Mouse (Mus musculus) neural tube, embryonic 12.5 days (tissue): ENCODE results near the gene Baiap3. TPM values are rescaled to one million over a fixed set of nuclear protein-coding genes. Genes with fewer than 3 reads are reported as not detected.

ENCODE experiments used
- ATAC-seq: fragments of 200-750 bp; cut with Nextera tagmentation; 2 replicates; pipeline ENCODE4 v1.8.0; 2017; ENCODE audit warnings: low read depth, mild to moderate bottlenecking, moderate TSS enrichment, moderate library complexity; ENCODE audit not compliant: low FRiP score
- H3K27ac ChIP-seq: fragments of 300-500 bp; sonication (generic); 2 replicates; pipeline ENCODE4 v1.5.1; 2016
- H3K27me3 ChIP-seq: fragments of 300-500 bp; sonication (generic); replicated peaks from 2 replicates; pipeline ENCODE4 v1.6.1; 2016; ENCODE audit warnings: mild to moderate bottlenecking
- H3K36me3 ChIP-seq: fragments of 300-500 bp; sonication (generic); 2 replicates; pipeline ENCODE4 v1.6.1; 2016; ENCODE audit warnings: mild to moderate bottlenecking
- H3K4me1 ChIP-seq: fragments of 300-500 bp; sonication (generic); 2 replicates; pipeline ENCODE4 v1.6.1; 2016
- H3K4me2 ChIP-seq: fragments of 300-500 bp; sonication (generic); replicated peaks from 2 replicates; pipeline ENCODE4 v1.6.1; 2016; ENCODE audit warnings: mild to moderate bottlenecking
- H3K4me3 ChIP-seq: fragments of 300-500 bp; sonication (generic); 2 replicates; pipeline ENCODE4 v1.5.1; 2016
- H3K9ac ChIP-seq: fragments of 300-500 bp; sonication (generic); 2 replicates; pipeline ENCODE4 v1.6.1; 2016; ENCODE audit warnings: mild to moderate bottlenecking
- H3K9me3 ChIP-seq: fragments of 300-500 bp; sonication (generic); 2 replicates; pipeline ENCODE4 v1.6.1; 2016; ENCODE audit warnings: mild to moderate bottlenecking
- WGBS: fragments of 180-500 bp; shearing (Covaris S2); methylation state at CpG from one replicate; pipeline ENCODE4 v1.1.7; 2016; 5-methylcytosine and 5-hydroxymethylcytosine counted together
- microRNA-seq: library from miRNA; unstranded; fragments of <30 nt; microRNA quantifications from one replicate; pipeline ENCODE4, GENCODE M21; 2017
- polyA plus RNA-seq: library from polyadenylated mRNA; unstranded; fragments of >200 nt; fragmentation: Nextera tagmentation; extraction: Ambion mirVana; gene quantifications from 2 replicates; pipeline ENCODE4 v1.2.1, GENCODE M21; 2016

Baiap3 gene
- polyA plus RNA-seq, 1 experiment from 2014 or later, result 2.3 TPM

DNA sequence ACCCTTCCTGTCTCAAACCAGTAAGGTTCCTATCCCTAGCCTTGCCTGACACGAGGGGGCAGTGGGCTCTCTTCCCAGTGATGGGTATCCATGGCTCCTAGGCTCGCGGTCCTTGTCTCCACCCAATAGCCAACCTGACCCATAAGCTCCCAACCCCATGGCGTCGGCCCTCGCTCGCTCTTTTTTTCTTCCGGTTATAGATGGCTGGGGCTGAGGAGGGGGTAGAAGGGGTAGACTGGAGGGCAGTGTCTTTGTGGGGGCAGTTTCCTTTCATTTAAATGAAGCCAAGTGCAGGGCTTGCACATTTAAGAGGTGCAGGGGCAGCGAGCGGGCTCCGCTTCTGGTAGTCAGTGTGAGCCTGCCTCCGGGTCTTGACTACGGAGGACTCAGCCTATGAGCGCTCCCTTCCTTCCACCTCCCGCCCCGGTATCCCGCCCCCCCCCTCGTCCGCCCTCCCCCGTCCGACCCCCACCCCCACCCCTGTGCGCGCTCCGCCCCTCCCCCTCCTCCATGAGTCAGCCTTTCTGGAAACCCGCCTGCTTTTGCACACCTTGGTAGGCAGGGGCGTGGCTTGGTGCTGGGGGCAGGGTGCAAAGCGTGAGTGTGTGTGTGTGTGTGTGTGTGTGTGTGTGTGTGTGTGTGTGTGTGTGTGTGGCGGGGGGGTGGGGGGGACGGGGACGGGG lies 34.2 kb downstream of the Baiap3 start:
- Histone ChIP-seq H3K27me3 (no peaks in the 10 kb centered on the region), H3K4me2 (peak overlapping the region; percentile 56), H3K4me3 (peak overlapping the region; percentile 34), H3K9ac (peak overlapping the region; percentile 23), H3K9me3 (no peaks in the 10 kb centered on the region), H3K27ac (no peak overlapping the region), H3K36me3 (peaks cover 9% of the 10 kb centered on the region; the same call in 1 of the 2 replicates), H3K4me1 (peaks cover 11% of the 10 kb centered on the region; the same call in 1 of the 2 replicates)
- 2% methylated on average over 27 of the region's 30 CpGs for WGBS
- peak; percentile 76 for ATAC-seq

DNA sequence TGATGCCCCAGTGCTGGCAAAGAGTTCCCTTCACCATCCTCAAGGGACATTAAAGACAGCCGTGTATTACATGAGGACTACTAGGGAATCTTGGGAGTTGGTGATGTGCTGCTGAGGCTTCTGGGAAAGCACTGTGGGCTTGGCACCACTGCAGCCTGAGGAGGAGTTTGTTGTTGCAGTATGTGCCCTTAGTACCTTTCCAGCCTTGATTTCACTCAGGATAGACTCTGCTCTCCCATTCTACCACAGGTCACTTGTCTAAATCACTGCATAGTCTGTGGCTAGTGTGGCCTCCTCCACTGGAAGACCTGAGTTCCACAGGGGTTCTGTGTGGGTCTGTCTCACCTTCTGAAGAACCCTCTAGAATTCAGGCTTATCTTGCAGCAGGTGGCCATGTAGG lies 35.4 kb downstream of the Baiap3 start:
- H3K9ac ChIP-seq, result no peak overlapping the region
- H3K9me3 ChIP-seq, result no peaks in the 10 kb centered on the region
- peaks cover 11% of the 10 kb centered on the region; the same call in 1 of the 2 replicates for H3K36me3 ChIP-seq
- H3K4me1 ChIP-seq, result peaks cover 11% of the 10 kb centered on the region; the same call in 1 of the 2 replicates
- 89% methylated on average over 1 of the region's 1 CpGs for WGBS
- ATAC-seq, result no peak
- no peak overlapping the region for H3K27ac ChIP-seq
- H3K4me2 ChIP-seq, result no peak overlapping the region
- H3K4me3 ChIP-seq, result no peak overlapping the region
- H3K27me3 ChIP-seq, result no peaks in the 10 kb centered on the region

DNA sequence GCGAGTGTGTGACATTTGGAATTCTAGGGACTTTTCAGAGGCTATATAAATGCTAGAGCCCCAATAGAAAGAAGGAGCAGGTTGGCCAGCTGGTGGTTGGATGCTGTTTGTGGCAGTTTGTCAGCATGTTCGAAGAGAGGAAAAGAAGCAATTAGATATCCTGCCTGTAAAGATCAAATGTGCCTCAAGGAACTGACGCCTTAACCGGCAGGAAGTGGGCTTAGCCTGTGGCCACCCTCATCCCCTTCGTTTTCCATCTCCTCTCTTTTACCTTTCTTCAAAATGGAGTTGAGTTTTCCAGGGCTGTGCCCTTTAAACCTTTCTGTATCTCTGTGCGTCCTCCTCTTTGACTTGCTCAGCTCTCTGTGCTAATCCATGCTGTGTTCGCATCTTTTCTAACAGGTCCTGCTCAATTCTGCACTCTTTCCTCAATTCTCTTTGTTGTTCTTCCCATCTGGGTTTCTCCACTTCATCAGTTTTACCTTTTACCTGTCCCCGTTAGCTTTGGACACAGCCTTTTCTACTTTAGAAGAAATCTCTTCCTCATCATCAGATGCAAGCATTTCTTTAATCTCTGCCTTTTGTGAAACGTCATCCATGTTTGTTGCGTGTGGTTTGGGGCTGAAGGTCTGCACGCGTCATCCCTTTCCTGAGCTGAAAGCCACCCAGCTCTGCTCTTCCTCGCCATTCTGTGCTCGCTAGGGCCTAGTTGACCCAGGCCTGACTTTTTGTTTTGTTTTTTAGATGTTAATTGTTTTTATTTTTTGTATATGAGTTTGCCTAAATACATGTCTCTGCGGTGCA lies 36.5 kb downstream of the Baiap3 start:
- H3K4me1 ChIP-seq, result peaks cover 11% of the 10 kb centered on the region; the same call in 1 of the 2 replicates
- H3K9me3 ChIP-seq, result no peaks in the 10 kb centered on the region
- 92% methylated on average over 15 of the region's 15 CpGs for WGBS
- no peak overlapping the region for H3K4me3 ChIP-seq
- H3K27me3 ChIP-seq, result no peaks in the 10 kb centered on the region
- no peak overlapping the region for H3K9ac ChIP-seq
- H3K4me2 ChIP-seq, result no peak overlapping the region
- peaks cover 21% of the 10 kb centered on the region for H3K36me3 ChIP-seq
- H3K27ac ChIP-seq, result no peak overlapping the region
- no peak for ATAC-seq

DNA sequence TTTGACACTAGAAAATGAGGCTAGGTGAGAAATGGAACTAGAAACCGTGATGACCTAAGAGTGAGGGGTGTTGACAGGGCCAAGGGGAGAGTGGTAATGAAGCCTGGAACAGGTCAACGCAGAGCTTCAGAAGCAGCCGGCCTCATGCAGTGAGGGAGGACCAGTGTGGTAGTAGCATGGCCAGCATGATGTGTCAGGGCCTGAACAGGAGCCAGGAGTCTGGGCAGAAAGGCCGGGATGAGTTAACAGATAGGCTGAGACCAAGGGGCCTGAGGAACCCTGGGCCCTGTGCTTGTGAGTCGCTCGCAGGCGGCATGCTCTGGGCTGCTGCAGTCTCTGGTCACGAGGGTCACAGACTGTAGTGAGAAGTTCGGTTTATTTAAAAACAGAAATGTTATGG lies 37.2 kb downstream of the Baiap3 start:
- Histone ChIP-seq H3K4me2 (no peak overlapping the region), H3K9me3 (no peaks in the 10 kb centered on the region), H3K36me3 (peaks cover 28% of the 10 kb centered on the region), H3K4me3 (no peak overlapping the region), H3K9ac (no peak overlapping the region), H3K27me3 (no peaks in the 10 kb centered on the region), H3K27ac (no peak overlapping the region), H3K4me1 (peaks cover 11% of the 10 kb centered on the region; the same call in 1 of the 2 replicates)
- WGBS, result 92% methylated on average over 9 of the region's 9 CpGs
- ATAC-seq, result no peak

DNA sequence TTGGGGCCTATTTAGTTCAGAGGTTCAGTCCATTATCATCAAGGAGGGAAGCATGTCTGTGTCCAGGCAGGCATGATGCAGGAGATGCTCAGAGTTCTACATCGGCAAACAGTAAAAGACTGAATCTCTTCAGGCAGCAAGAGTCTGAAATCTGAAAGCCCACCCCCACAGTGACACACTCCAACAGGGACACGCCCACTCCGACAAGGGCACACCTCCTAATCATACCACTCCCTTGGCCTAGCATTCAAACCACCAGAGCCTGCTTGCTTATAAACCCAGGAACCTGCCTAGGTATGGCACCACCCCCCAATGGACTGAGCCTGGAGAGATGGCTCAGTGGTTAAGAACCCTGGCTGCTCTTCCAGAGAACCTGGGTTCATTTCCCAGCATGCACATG lies 40.7 kb downstream of the Baiap3 start:
- Histone ChIP-seq H3K4me3 (no peak overlapping the region), H3K9ac (no peak overlapping the region), H3K27ac (no peak overlapping the region), H3K9me3 (no peaks in the 10 kb centered on the region), H3K4me1 (no peaks in the 10 kb centered on the region), H3K36me3 (peaks cover 61% of the 10 kb centered on the region), H3K27me3 (no peaks in the 10 kb centered on the region), H3K4me2 (no peak overlapping the region)
- 79% methylated on average over 3 of the region's 3 CpGs for WGBS
- no peak for ATAC-seq

DNA sequence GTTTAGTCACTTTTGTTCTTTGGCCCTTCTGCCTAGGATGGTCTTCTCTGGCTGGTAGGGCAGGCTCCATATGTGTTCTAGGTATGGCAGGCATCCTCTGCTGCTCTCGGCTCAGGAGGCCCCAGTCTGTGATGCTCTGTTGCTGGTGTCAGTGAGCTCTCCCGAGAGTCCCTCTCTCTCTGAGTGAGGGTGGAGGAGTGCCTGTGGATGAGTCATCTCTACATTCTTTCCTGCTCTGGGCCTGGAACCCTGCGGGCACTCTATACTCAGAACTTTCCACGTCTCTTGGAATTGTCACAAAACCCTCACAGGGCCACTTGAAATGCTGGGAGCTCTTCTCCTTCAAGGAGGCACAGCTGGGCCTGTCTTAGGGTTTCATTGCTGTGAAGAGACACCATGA lies 44.5 kb downstream of the Baiap3 start:
- ATAC-seq, result no peak
- 93% methylated on average over 4 of the region's 4 CpGs for WGBS
- no peaks in the 10 kb centered on the region for H3K4me1 ChIP-seq

DNA sequence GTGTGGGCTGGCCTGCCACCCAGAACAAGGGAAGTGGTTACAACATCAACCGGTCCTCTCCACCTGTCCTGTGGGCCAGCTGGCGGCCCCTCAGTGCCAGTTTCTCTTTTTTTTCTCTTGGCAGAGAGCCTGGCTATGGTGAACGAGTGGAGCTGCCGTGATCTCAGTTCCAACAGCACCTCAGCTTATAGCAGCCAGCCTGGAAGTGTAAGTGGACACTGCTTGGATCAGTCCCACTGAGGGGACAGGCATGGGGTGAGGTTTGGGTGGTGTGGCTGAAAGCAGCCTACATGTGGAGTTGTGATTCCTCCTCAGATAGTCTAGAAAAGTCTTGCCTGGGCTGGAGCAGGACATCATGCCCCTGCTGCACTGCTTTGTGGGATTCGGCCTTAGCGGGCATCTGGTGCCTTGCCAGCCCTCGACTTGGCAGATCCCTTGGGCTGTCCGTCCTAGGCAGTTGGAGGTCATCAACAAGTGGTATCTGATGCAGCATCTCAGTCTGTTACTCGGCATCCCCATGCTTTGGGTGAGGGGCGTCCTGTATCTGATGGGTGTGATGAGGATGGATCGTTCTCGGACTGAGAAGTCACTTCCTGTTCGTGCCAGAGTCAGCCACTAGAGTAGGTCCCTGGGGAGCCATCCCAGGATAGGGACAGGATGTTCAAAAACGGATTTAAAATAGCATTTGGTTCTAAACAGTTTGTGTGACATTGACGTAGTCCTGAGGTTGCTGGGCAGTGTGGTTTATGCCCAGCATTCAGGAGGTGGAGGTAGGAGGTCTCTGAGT lies 45.3 kb downstream of the Baiap3 start:
- 90% methylated on average over 15 of the region's 15 CpGs for WGBS
- Histone ChIP-seq H3K4me2 (no peak overlapping the region), H3K4me1 (no peaks in the 10 kb centered on the region), H3K36me3 (peaks cover 86% of the 10 kb centered on the region), H3K9me3 (no peaks in the 10 kb centered on the region), H3K27ac (no peak overlapping the region), H3K27me3 (no peaks in the 10 kb centered on the region), H3K4me3 (no peak overlapping the region), H3K9ac (no peak overlapping the region)
- ATAC-seq, result no peak

More for the DNA sequence above, 44.5 kb downstream of the Baiap3 start:
- peaks cover 82% of the 10 kb centered on the region for H3K36me3 ChIP-seq
- no peaks in the 10 kb centered on the region for H3K27me3 ChIP-seq
- no peak overlapping the region for H3K9ac ChIP-seq
- no peak overlapping the region for H3K4me3 ChIP-seq
- no peak overlapping the region for H3K27ac ChIP-seq
- H3K4me2 ChIP-seq, result no peak overlapping the region
- H3K9me3 ChIP-seq, result no peaks in the 10 kb centered on the region

DNA sequence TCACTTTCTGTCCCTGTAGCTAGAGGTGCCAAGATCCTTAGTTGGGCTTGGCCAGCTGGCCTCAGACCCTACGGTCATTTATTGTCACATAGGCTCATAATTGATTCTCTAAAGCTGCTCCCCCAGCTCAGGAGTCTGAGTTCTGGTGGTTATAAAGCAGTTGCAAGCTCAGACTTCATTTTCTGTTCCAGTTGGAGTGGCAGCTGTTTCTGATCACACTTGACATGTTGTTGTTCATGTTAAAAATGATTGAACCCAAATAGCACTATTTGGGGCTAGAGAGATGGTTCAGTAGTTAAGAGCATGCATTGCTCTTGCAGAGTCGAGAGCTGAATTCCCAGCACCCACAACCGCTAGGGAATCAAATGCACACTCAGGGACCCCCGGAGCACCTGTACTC lies 46.2 kb downstream of the Baiap3 start:
- Histone ChIP-seq H3K4me1 (no peaks in the 10 kb centered on the region), H3K36me3 (peaks cover 89% of the 10 kb centered on the region), H3K9me3 (no peaks in the 10 kb centered on the region), H3K27me3 (no peaks in the 10 kb centered on the region), H3K4me3 (no peak overlapping the region), H3K27ac (no peak overlapping the region), H3K9ac (no peak overlapping the region), H3K4me2 (no peak overlapping the region)
- WGBS, result 94% methylated on average over 4 of the region's 4 CpGs
- ATAC-seq, result no peak

DNA sequence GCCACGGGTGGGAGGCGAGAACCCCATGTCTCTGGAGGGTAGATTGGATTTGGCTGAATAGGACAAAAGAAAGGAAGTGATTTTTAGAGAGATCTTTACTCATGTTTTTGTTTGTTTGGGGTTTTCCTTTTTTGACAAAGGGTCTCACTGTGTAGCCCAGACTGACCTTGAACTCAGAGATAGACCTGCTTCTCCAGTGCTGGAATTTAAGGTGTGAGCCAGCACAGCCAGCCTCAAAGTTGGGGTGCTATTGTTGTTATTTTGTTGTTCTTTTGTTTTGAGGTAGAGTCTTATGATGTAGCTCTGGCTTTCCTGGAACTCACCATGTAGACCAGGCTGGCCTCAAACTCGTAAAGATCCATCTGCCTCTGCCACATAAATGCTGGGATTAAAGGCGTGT lies 53.8 kb downstream of the Baiap3 start:
- H3K4me1 ChIP-seq, result no peaks in the 10 kb centered on the region
- peaks cover 52% of the 10 kb centered on the region for H3K36me3 ChIP-seq
- no peak overlapping the region for H3K4me2 ChIP-seq
- no peaks in the 10 kb centered on the region for H3K9me3 ChIP-seq
- no peaks in the 10 kb centered on the region for H3K27me3 ChIP-seq
- no peak overlapping the region for H3K4me3 ChIP-seq
- H3K27ac ChIP-seq, result no peak overlapping the region
- ATAC-seq, result no peak
- WGBS, result 96% methylated on average over 4 of the region's 4 CpGs
- no peak overlapping the region for H3K9ac ChIP-seq

Small RNAs within 50 kb of the gene (microRNA-seq; reads per million reads assigned to microRNA genes)
- gene Mir3547, result not detected

Other genes with a start within 250 kb of the Baiap3 start
- gene Cramp1l, start 240.6 kb downstream of the Baiap3 start, polyA plus RNA-seq, result 12.0 and 13.1 TPM in 2 replicates
- 23.0 and 29.4 TPM in 2 replicates for gene Ift140, start 240.3 kb downstream of the Baiap3 start, polyA plus RNA-seq
- 11.1 and 11.7 TPM in 2 replicates for gene Tmem204, start 172.8 kb downstream of the Baiap3 start, polyA plus RNA-seq
- gene Telo2, start 140.4 kb downstream of the Baiap3 start, polyA plus RNA-seq, result 43.3 and 50.9 TPM in 2 replicates
- not detected in 2 replicates for gene Ptx4, start 135.6 kb downstream of the Baiap3 start, polyA plus RNA-seq
- 22.4 and 25.1 TPM in 2 replicates for gene Clcn7, start 123.0 kb downstream of the Baiap3 start, polyA plus RNA-seq
- gene Ccdc154, start 93.9 kb downstream of the Baiap3 start, polyA plus RNA-seq, result not detected in 2 replicates
- gene Gm38655, start 80.9 kb downstream of the Baiap3 start, polyA plus RNA-seq, result not detected in 2 replicates
- 34.1 and 36.2 TPM in 2 replicates for gene BC003965, start 71.8 kb downstream of the Baiap3 start, polyA plus RNA-seq
- gene Unkl, start 68.0 kb downstream of the Baiap3 start, polyA plus RNA-seq, result 9.4 TPM in 2 replicates
- 67.1 and 71.3 TPM in 2 replicates for gene Gnptg, start 16.2 kb downstream of the Baiap3 start, polyA plus RNA-seq
- gene Tsr3, start 16.2 kb downstream of the Baiap3 start, polyA plus RNA-seq, result 66.7 and 67.0 TPM in 2 replicates
- gene Ube2i, start 18.3 kb upstream of the Baiap3 start, polyA plus RNA-seq, result 726 and 737 TPM in 2 replicates
- gene Prss34, start 42.0 kb upstream of the Baiap3 start, polyA plus RNA-seq, result not detected in 2 replicates
- gene Prss28, start 52.3 kb upstream of the Baiap3 start, polyA plus RNA-seq, result not detected in 2 replicates
- gene Prss29, start 62.3 kb upstream of the Baiap3 start, polyA plus RNA-seq, result not detected in 2 replicates
- gene Tpsab1, start 89.2 kb upstream of the Baiap3 start, polyA plus RNA-seq, result not detected in 2 replicates
- gene Tpsb2, start 109.9 kb upstream of the Baiap3 start, polyA plus RNA-seq, result not detected in 2 replicates
- gene Tpsg1, start 112.9 kb upstream of the Baiap3 start, polyA plus RNA-seq, result 0.31 and 0.43 TPM in 2 replicates
- gene Cacna1h, start 177.4 kb upstream of the Baiap3 start, polyA plus RNA-seq, result 13.0 and 15.2 TPM in 2 replicates
- 0.38 and 0.51 TPM in 2 replicates for gene Tekt4, start 198.3 kb upstream of the Baiap3 start, polyA plus RNA-seq
- 0.18 TPM in 1 of 2 replicates, not detected in the other for gene Sstr5, start 240.9 kb upstream of the Baiap3 start, polyA plus RNA-seq